Mouse (Mus musculus) kidney, postnatal 14 days (tissue): ENCODE data around the gene Gm6121.
"Not testable (repeated sequence)": the region's sequence is repeated elsewhere in the genome, so short reads cannot be mapped to it uniquely, and the experiment has no call there.

Experiments
- DNase-seq: peaks from one replicate; pipeline ENCODE4 v3.0.0; 2022; ENCODE audit warnings: mixed read lengths

The Gm6121 gene

DNA sequence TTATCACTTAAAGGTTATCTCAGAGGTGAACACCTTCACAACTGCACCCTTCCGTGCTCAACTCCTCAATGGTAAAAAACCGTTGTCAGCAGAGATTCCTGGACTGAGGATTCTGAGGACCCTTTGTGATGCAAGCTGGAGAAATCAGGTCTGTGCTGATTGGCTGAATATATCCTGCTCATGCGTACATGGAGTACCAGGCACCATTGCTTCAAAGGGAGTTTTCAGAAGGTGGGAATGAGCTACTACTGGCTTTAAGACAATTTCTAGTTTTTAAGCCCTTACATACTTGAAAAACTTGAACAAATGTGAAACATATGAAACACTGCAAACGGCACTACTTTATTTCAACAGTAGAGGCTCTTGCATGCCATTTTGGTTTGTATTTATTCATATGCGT lies at the start of gene Gm6121:
Gm6121 (minus strand) TSS at position 101 of the 400 bp plus-strand sequence.
- DNase-seq: not testable (repeated sequence)
